Mouse (Mus musculus) right cerebral cortex, postnatal 14 days (tissue): ENCODE results near the gene Fam53b.

Experiments
- DNase-seq: peaks from one replicate; pipeline ENCODE4 v3.0.0; 2022

Gene Fam53b

GRCm38 (mm10) chr7:132810368-132810767 is 3.3 kb downstream of the Fam53b start:
- peak; percentile 46 for DNase-seq

GRCm38 (mm10) chr7:132809721-132810120 is 4.0 kb downstream of the Fam53b start:
- DNase-seq, result no peak

- DNase-seq, result no peak
These were observed 4.6 kb downstream of the Fam53b start for GRCm38 (mm10) chr7:132808841-132809682.

- DNase-seq, result no peak
These were observed 5.5 kb downstream of the Fam53b start for GRCm38 (mm10) chr7:132808051-132808796.

GRCm38 (mm10) chr7:132806926-132807857 is 6.5 kb downstream of the Fam53b start:
- no peak for DNase-seq

- DNase-seq, result no peak
These were observed 7.4 kb downstream of the Fam53b start for GRCm38 (mm10) chr7:132806286-132806685.

GRCm38 (mm10) chr7:132804951-132805350 is 8.7 kb downstream of the Fam53b start:
- DNase-seq, result no peak

GRCm38 (mm10) chr7:132804461-132804860 is 9.2 kb downstream of the Fam53b start:
- no peak for DNase-seq

- no peak for DNase-seq
These were observed 9.7 kb downstream of the Fam53b start for GRCm38 (mm10) chr7:132803962-132804361.

GRCm38 (mm10) chr7:132803336-132803735 is 10.3 kb downstream of the Fam53b start:
- no peak for DNase-seq

- no peak for DNase-seq
These were observed 11.0 kb downstream of the Fam53b start for GRCm38 (mm10) chr7:132802691-132803090.

- DNase-seq, result no peak
These were observed 11.6 kb downstream of the Fam53b start for GRCm38 (mm10) chr7:132802066-132802465.

GRCm38 (mm10) chr7:132801509-132801908 is 12.2 kb downstream of the Fam53b start:
- no peak for DNase-seq

GRCm38 (mm10) chr7:132800868-132801267 is 12.8 kb downstream of the Fam53b start:
- DNase-seq, result no peak

GRCm38 (mm10) chr7:132799119-132800016 is 14.3 kb downstream of the Fam53b start:
- no peak for DNase-seq

- no peak for DNase-seq
These were observed 18.5 kb downstream of the Fam53b start for GRCm38 (mm10) chr7:132795141-132795540.

- DNase-seq, result no peak
These were observed 20.2 kb downstream of the Fam53b start for GRCm38 (mm10) chr7:132793467-132793866.

GRCm38 (mm10) chr7:132790447-132791219 is 23.1 kb downstream of the Fam53b start:
- no peak for DNase-seq

GRCm38 (mm10) chr7:132788826-132789225 is 24.9 kb downstream of the Fam53b start:
- peak; percentile 63 for DNase-seq

GRCm38 (mm10) chr7:132787496-132788190 is 26.0 kb downstream of the Fam53b start:
- no peak for DNase-seq
